Mouse (Mus musculus) lung, embryonic 14.5 days (tissue): ENCODE data around the gene Dclk1. TPM values are rescaled to one million over a fixed set of nuclear protein-coding genes. Genes with fewer than 3 reads are reported as not detected.

ENCODE experiments used
- ATAC-seq: fragments of 200-750 bp; cut with Nextera tagmentation; 2 replicates; pipeline ENCODE4 v1.8.0; 2017; ENCODE audit warnings: mild to moderate bottlenecking, moderate TSS enrichment, moderate library complexity; ENCODE audit not compliant: insufficient read depth
- DNase-seq: peaks from one replicate; pipeline ENCODE4 v3.0.0-alpha.2; 2015
- H3K27ac ChIP-seq: fragments of 300-500 bp; sonication (generic); 2 replicates; pipeline ENCODE4 v1.5.1; 2014; ENCODE audit warnings: low read depth, mild to moderate bottlenecking, moderate library complexity
- H3K27me3 ChIP-seq: fragments of 300-500 bp; sonication (generic); 2 replicates; pipeline ENCODE4 v1.6.1; 2014; ENCODE audit warnings: low read length, control low read depth; ENCODE audit not compliant: insufficient read depth
- H3K36me3 ChIP-seq: fragments of 300-500 bp; sonication (generic); 2 replicates; pipeline ENCODE4 v1.6.1; 2014; ENCODE audit warnings: control low read depth; ENCODE audit not compliant: insufficient read depth
- H3K4me1 ChIP-seq: fragments of 300-500 bp; sonication (generic); 2 replicates; pipeline ENCODE4 v1.6.1; 2014; ENCODE audit warnings: antibody characterized with exemption, control low read depth; ENCODE audit not compliant: insufficient read depth
- H3K4me2 ChIP-seq: fragments of 300-500 bp; sonication (generic); 2 replicates; pipeline ENCODE4 v1.6.1; 2014; ENCODE audit warnings: mild to moderate bottlenecking
- H3K4me3 ChIP-seq: fragments of 300-500 bp; sonication (generic); 2 replicates; pipeline ENCODE4 v1.5.1; 2014; ENCODE audit warnings: low read depth, low read length
- H3K9ac ChIP-seq: fragments of 300-500 bp; sonication (generic); 2 replicates; pipeline ENCODE4 v1.6.1; 2014
- H3K9me3 ChIP-seq: fragments of 300-500 bp; sonication (generic); 2 replicates; pipeline ENCODE4 v1.6.1; 2016; ENCODE audit warnings: low read depth, low read length, control low read depth
- CTCF ChIP-seq: IDR thresholded peaks from 2 replicates; pipeline ENCODE4 v1.5.1; 2016; ENCODE audit warnings: antibody characterized with exemption, low read depth
- WGBS: fragments of 180-500 bp; shearing (Covaris S2); extraction: QIAGEN DNeasy Blood & Tissue Kit; methylation state at CpG from one replicate; pipeline ENCODE4 v1.1.7; 2014; 5-methylcytosine and 5-hydroxymethylcytosine counted together
- polyA plus RNA-seq: library from polyadenylated mRNA; unstranded; fragments of >200 nt; fragmentation: Nextera tagmentation; extraction: Ambion mirVana; gene quantifications from 2 replicates; pipeline ENCODE4 v1.2.1, GENCODE M21; 2014

The Dclk1 gene
- polyA plus RNA-seq, 1 experiment from 2014 or later: 11.3 TPM

DNA sequence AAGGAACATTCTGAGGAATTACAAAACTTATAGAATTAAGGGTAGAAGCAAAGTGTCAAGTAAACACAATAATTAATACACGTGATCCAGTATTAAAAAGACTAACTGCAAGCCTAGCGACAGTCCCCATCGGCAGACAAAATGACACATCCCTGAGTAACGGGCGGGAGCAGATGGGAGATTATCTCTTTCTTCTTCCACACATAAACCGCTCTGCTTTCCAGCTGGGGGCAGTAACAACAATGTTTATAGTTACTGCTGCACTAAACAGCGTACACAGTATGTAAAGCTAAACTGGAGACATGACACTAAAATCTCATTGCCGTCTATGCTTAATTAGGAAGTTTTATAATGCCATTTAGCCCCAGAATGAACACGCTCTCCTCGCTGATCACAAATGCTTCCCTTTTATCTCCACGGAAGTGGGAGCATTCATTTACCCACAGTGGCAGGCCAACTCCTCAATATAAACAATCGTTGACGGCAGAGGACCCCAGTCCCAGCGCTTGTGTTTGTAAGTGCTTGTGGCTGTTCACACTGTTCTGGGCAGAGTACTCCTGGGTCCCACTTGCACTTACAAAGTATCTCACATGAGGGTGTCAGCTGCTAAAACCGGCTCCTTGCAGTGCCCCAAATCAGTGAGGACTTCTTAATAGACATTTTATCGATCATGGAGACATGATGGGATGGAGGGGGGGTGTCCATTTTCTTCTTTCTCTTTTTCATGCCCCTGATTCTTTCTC lies 281.7 kb downstream of the Dclk1 start:
- peak overlapping the region; percentile 44 for H3K4me2 ChIP-seq
- H3K27ac ChIP-seq: no peak overlapping the region
- H3K9ac ChIP-seq: no peak overlapping the region
- no peaks in the 10 kb centered on the region; the same call in 1 of the 2 replicates for H3K4me1 ChIP-seq
- 23% methylated on average over 16 of the region's 16 CpGs for WGBS
- no peaks in the 10 kb centered on the region for H3K27me3 ChIP-seq
- ATAC-seq (peak; percentile 65; the same call in 1 of the 2 replicates), DNase-seq (peak; percentile 74)
- no peaks in the 10 kb centered on the region for H3K9me3 ChIP-seq
- H3K36me3 ChIP-seq: no peaks in the 10 kb centered on the region
- no peak overlapping the region for H3K4me3 ChIP-seq
- peak; percentile 32; the same call in 1 of the 2 replicates for TF ChIP-seq CTCF

DNA sequence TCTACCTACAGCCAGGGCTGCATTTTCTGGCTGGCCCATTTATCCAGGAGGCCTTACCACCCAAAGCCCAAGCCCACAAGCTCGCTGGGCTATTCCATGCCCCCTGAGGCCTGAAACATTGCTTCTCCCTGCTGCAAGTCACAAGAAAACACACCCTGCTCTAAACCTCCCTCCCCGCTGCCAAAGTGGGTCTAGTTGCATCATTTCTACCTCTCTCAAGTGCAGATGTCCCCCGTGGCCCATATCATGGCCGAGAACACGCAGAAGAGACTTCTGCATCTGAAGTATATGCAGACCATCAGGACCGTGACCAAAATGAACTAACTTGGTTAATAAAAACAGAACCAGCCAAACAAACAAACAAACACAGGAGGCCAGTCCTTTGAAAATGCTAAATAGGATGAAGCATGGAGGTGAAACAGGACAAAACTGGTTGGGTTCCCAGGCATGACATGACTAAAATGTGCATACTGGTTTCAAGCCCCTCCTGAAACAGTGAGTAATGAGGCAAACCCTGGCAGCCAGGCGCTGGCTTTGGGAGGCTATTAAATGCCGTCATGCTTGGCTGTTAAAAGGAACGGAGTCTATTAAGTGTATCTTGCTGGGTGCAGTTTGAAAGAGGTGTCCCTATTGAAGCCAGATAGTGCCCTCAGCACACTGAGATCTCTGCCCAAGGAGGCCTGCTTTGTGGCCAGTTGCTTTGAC lies 282.5 kb downstream of the Dclk1 start:
- Histone ChIP-seq H3K36me3 (no peaks in the 10 kb centered on the region), H3K4me1 (no peaks in the 10 kb centered on the region; the same call in 1 of the 2 replicates), H3K27ac (no peak overlapping the region), H3K27me3 (no peaks in the 10 kb centered on the region), H3K9me3 (no peaks in the 10 kb centered on the region), H3K4me2 (no peak overlapping the region), H3K9ac (no peak overlapping the region), H3K4me3 (no peak overlapping the region)
- no peak for ATAC-seq
- TF ChIP-seq CTCF: no peak
- DNase-seq: no peak
- WGBS: 82% methylated on average over 9 of the region's 9 CpGs

GRCm38 (mm10) chr3:55526470-55526869 lies 284.3 kb downstream of the Dclk1 start:
- Histone ChIP-seq H3K27ac (no peak overlapping the region), H3K36me3 (no peaks in the 10 kb centered on the region), H3K4me3 (no peak overlapping the region), H3K9me3 (no peaks in the 10 kb centered on the region), H3K9ac (no peak overlapping the region), H3K4me2 (no peak overlapping the region), H3K4me1 (no peaks in the 10 kb centered on the region; the same call in 1 of the 2 replicates), H3K27me3 (no peaks in the 10 kb centered on the region)
- 81% methylated on average over 3 of the region's 3 CpGs for WGBS
- DNase-seq: no peak
- ATAC-seq: no peak
- TF ChIP-seq CTCF: no peak

DNA sequence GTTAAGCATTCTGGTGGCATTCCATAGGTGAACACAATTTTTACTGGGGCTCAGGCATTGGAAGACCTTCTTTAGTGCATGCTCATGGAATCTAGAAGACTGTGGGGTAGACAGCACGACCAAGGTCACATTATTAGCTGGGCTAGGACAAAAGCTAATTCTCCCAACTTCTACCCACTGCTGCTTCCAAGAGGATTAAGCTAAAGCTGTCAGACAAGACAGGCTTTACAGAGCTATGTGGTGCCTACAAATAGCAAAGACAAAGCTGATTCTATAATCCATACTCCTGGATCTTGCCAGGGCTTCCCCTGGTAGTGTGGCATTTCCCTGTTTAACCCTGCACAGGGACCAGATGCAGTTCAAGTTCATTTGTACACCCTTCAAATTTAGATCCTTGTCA lies 285.4 kb downstream of the Dclk1 start:
- H3K27ac ChIP-seq: no peak overlapping the region
- H3K27me3 ChIP-seq: no peaks in the 10 kb centered on the region
- TF ChIP-seq CTCF: no peak
- H3K36me3 ChIP-seq: no peaks in the 10 kb centered on the region
- DNase-seq (no peak), ATAC-seq (no peak)
- WGBS: 56% methylated on average over 1 of the region's 1 CpGs
- H3K4me1 ChIP-seq: no peaks in the 10 kb centered on the region; the same call in 1 of the 2 replicates
- no peaks in the 10 kb centered on the region for H3K9me3 ChIP-seq
- H3K4me2 ChIP-seq: no peak overlapping the region
- H3K4me3 ChIP-seq: no peak overlapping the region
- H3K9ac ChIP-seq: no peak overlapping the region

DNA sequence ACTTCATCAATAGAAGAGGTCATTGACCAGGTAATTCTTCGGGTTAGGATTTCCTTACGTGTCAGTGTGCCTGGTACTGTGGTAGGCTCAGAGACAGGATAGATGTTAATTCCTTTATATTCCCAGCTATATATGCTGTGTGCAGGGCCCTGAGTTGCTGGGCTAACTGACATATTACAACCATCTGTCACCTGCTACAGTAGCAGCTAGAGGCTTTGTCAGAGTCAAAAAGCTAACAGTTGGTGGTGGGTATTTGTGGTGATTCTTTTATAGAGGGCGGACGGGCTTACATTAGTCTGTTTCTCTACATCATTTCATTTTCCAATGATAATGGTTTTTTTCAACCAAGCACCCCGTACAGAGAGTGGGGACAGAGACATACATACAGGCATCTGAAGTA lies 285.8 kb downstream of the Dclk1 start:
- Histone ChIP-seq H3K9ac (no peak overlapping the region), H3K4me1 (no peaks in the 10 kb centered on the region; the same call in 1 of the 2 replicates), H3K27me3 (no peaks in the 10 kb centered on the region), H3K4me2 (no peak overlapping the region), H3K9me3 (no peaks in the 10 kb centered on the region), H3K36me3 (no peaks in the 10 kb centered on the region), H3K27ac (no peak overlapping the region), H3K4me3 (no peak overlapping the region)
- ATAC-seq (no peak), DNase-seq (no peak)
- TF ChIP-seq CTCF: no peak
- 92% methylated on average over 5 of the region's 5 CpGs for WGBS

DNA sequence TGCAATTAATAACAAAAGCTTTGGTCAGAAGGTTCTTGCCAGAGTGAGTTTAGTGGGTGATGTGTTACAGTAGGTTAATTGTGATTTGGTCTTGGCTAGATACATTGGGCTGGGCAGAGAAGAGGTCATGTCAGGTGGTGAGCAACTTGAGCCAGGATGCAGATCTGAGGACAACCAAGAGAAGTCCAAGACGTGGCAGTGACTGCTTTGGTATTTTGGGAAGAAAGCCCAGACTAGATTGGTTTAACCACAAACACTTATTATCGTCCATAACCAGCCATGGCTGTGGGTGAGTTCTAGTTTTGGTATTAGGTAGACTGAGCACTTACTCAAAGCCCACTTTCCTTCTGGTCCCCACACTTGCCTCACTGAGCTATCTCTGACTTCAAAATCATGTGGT lies 287.2 kb downstream of the Dclk1 start:
- TF ChIP-seq CTCF: no peak
- DNase-seq (no peak), ATAC-seq (no peak)
- H3K4me1 ChIP-seq: no peaks in the 10 kb centered on the region
- H3K4me2 ChIP-seq: no peak overlapping the region
- no peak overlapping the region for H3K4me3 ChIP-seq
- no peaks in the 10 kb centered on the region for H3K36me3 ChIP-seq
- H3K27ac ChIP-seq: no peak overlapping the region
- H3K27me3 ChIP-seq: no peaks in the 10 kb centered on the region
- no peaks in the 10 kb centered on the region for H3K9me3 ChIP-seq
- WGBS: 59% methylated on average over 2 of the region's 2 CpGs
- no peak overlapping the region for H3K9ac ChIP-seq
